Mouse (Mus musculus) brain, embryonic 14.5 days (tissue): ENCODE results near the gene Olfr1054.

Experiments used
- CTCF ChIP-seq: fragments of 200-500 bp; IDR thresholded peaks from 2 replicates; pipeline ENCODE4 v1.5.1; 2012; ENCODE audit warnings: inconsistent platforms, mild to moderate bottlenecking, moderate library complexity, borderline replicate concordance; ENCODE audit not compliant: insufficient read depth, insufficient read length; ENCODE audit errors: extremely low read depth
- POLR2A ChIP-seq: fragments of 200-500 bp; IDR thresholded peaks from 2 replicates; pipeline ENCODE4 v1.6.1; 2012; ENCODE audit warnings: mild to moderate bottlenecking, inconsistent platforms, borderline replicate concordance; ENCODE audit not compliant: poor library complexity, insufficient read depth, insufficient read length, severe bottlenecking; ENCODE audit errors: extremely low read depth

GRCm38 (mm10) chr2:86292155-86292554, 43.1 kb downstream of the Olfr1054 start, which contains the start of gene Olfr1052:
- TF ChIP-seq POLR2A (no peak), CTCF (no peak)
